Mouse (Mus musculus) right cerebral cortex, postnatal 4 days (tissue): ENCODE measurements around the gene Pde1b.

Experiments used
- DNase-seq: peaks from one replicate; pipeline ENCODE4 v3.0.0-alpha.2; 2022

Gene Pde1b

GRCm38 (mm10) chr15:103552096-103552690 is 49.4 kb downstream of the Pde1b start:
- DNase-seq: peak; percentile 62

- no peak for DNase-seq
Observed at GRCm38 (mm10) chr15:103564981-103565380, 62.1 kb downstream of the Pde1b start, which contains the start of gene Glycam1. Glycam1 (minus strand) TSS chr15:103565081.
